Mouse (Mus musculus) embryo, embryonic 9.5 days (tissue): ENCODE results near the gene Lzic.
"Not testable (repeated sequence)": the region's sequence is repeated elsewhere in the genome, so short reads cannot be mapped to it uniquely, and the experiment has no call there.

Experiments used
- DNase-seq: peaks from one replicate; pipeline ENCODE4 v3.0.0-alpha.2; 2017; ENCODE audit errors: extremely low spot score

Lzic gene

DNA sequence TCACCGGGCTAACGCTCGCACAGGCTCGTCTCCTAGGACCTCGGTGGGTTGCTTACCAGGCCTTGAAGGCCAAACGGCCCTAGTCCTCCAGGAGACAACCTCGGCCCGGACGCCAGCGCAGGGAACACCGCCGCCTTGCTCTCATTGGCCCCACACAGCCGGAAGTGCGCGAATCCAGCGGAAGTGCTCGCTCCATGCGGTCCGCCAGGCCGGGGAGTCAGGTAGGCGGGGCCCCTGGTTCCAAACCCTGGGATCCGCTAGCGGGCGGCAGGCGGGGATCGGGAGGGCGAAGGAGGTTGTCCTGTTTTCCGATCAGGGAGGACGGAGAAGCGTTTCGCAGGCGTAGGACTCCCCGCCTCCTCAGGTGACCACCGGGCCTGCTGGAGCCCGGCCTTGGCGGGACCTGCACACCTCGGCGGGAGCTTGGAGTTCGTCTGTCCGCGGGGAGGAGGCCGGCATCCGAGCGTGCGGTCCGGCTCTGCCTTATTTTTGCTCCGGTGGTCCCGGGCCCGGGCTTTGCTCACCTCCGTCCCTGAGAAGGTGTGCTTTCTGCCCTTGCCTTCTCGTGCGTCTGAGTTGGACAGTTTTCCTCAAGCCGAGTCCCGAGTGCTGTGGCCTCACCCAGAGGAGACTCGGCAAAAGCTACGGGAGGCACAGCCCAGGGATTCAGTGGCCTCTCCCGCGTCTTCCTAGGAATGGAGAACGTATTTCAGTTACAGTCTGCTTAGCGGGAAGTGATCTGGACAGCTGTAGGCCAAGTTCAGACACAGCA lies at the start of gene Lzic, which contains the start of gene Nmnat1:
Gene Lzic, plus strand, starts transcription at position 177 of the 772 bp plus-strand sequence.
Gene Nmnat1, minus strand, starts transcription at position 150 of the 772 bp plus-strand sequence.
- DNase-seq, result peak; percentile 95

GRCm38 (mm10) chr4:149440576-149440975 lies 44.5 kb upstream of the Lzic start:
- DNase-seq, result no peak

DNA sequence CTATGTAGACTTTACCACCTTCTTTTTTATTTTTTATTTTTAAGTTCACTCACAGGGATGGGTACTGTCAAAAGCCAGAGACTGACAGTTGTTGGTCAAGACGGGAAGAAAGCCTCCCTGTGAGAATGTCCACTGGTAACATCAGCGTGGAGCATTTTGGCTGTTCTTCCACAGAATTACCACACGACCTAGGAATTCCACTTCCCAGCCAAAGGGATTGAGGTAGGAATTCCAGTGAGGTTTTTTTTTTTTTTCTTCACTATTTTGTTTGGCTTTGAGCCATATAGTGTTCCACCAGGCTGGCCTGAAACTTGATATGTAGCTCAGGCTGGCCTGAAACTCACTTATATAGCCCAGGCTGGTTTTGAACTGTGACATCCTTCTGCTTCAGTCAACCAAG lies 42.6 kb upstream of the Lzic start:
- DNase-seq, result no peak

GRCm38 (mm10) chr4:149444465-149444864 lies 40.6 kb upstream of the Lzic start:
- no peak for DNase-seq

GRCm38 (mm10) chr4:149444964-149445701 lies 39.9 kb upstream of the Lzic start:
- peak; percentile 96 for DNase-seq

DNA sequence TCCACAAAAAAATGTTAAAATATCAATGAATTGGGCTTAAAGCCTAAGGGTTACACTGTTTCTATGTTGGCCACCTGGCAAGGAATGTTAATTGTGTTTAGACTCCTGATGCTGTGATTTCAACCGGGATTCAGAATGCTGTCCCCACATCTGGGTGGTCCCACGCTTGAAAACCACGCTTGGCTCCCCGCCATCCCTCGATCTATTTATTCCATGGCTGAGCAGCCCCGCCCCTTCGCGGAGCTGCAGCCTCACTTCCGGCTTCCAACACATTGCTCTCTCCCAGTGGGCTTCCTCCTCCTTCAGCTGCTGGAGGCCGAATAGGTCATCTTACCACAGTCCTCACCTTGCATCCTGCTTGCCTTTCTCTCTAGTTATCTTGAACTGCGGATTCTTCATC lies 39.2 kb upstream of the Lzic start:
- DNase-seq, result peak; percentile 77

DNA sequence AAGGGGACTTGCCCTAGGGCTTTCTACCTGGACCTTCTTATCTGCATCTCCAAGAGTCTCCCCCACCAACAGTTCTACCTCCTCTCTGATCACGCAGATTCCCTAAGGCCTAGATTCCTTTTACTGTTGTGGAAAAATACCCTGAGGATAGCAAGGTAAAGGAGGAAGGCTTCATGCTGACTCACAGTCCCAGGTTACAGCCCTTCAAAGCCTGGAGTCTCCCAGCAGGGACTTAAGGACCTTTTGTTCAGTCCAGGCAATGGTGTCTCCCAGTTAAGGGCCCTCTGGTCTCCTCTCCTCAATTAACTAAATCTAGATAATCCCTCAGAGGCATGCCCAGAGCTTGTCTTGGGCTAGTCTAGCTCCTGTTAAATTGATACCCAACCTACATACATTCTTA lies 38.7 kb upstream of the Lzic start:
- DNase-seq, result no peak

GRCm38 (mm10) chr4:149450636-149451035 lies 34.4 kb upstream of the Lzic start:
- no peak for DNase-seq

DNA sequence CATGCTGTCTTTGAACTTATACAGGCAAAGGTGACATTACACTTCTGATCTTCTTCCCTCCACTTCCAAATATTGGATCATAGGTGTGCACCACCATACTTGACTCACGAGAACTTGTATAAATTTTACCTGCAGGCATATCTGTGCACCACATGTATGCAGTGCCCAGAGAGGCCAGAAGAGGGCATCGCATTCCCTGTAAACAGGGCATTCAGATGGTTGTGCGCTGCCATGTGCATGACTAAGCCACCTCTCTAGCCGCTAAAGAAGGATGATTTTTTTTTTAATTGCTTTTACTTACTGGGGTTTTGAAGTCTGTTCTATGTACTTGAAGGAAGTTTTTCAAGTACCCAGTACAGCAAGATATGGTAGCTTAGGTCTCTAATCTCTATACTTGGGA lies 31.4 kb upstream of the Lzic start:
- no peak for DNase-seq

- DNase-seq, result no peak
Observed at GRCm38 (mm10) chr4:149454263-149454662, 30.8 kb upstream of the Lzic start.

GRCm38 (mm10) chr4:149454879-149455278 lies 30.1 kb upstream of the Lzic start, which contains the start of gene Rbp7:
Gene Rbp7 (minus strand): TSS chr4:149454978.
- no peak for DNase-seq

DNA sequence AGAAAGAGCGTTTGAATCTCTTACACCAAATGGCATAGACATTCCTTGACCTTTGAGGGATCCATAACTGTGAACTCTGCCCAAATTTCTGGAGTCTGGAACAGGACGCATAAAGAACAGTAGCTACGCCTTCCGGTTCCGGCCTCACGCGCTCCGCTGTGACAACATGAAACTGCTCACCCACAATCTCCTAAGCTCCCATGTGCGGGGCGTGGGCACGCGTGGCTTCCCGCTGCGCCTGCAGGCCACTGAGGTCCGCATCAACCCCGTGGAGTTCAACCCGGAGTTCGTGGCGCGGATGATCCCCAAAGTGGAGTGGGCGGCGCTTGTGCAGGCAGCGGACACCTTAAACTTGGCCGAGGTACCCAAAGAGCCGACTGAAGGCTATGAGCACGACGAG lies 27.9 kb upstream of the Lzic start:
- DNase-seq, result not testable (repeated sequence)

- DNase-seq, result no peak
Observed at GRCm38 (mm10) chr4:149457831-149458430, 27.1 kb upstream of the Lzic start.

DNA sequence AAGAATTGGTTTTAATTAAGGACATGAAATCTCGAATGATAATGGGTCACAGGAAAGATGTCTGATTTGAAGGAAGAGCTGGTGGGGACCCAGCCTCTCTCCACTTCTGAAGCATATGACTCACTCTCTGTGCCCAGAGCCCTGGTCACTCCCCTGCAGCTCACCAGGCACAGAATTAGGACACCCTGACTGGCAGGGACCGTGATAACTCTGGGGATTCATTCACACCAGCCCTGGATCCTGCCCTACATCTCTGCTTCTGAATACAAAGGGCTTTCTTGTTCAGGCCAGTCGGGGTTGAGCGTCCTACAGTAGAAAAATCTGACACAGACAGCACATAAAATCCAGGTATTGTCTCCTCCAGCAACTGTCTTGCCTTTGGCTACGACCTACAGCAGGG lies 26.5 kb upstream of the Lzic start:
- no peak for DNase-seq

DNA sequence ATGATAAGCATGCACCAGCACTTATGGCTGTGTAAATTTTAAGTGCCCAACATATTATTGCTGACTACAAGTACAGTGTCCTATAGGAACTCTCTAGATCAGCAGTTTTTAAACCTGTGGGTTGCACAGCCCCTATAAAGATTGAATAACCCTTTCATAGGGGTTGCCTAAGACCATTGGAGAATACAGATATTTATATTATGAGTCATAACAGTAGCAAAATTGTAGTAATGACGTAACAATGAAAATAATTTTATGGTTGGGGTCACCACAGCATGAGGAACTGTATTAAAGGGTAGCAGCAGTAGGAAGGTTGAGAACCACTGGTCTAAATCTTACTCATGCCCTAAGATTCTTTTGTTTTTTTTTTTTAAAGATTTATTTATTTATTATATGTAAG lies 25.6 kb upstream of the Lzic start:
- DNase-seq, result no peak

DNA sequence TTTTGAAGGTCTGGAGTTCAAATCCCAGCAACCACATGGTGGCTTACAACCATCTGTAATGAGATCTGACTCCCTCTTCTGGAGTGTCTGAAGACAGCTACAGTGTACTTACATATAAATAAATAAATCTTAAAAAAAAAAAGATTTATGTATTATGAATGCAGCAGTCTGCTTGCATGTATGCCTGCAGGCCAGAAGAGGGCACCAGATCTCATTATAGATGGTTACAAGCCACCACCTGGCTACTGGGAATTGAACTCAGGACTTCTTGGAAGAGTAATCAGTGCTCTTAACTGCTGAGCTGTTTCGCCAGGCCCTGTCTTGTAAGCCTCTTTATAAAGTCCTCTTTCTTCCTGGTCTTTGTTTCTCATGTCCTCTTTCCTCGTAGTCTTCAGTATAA lies 24.6 kb upstream of the Lzic start:
- not testable (repeated sequence) for DNase-seq

GRCm38 (mm10) chr4:149461579-149462304 lies 23.3 kb upstream of the Lzic start:
- DNase-seq, result no peak

- DNase-seq, result no peak
Observed at GRCm38 (mm10) chr4:149462305-149462971, 22.6 kb upstream of the Lzic start.

DNA sequence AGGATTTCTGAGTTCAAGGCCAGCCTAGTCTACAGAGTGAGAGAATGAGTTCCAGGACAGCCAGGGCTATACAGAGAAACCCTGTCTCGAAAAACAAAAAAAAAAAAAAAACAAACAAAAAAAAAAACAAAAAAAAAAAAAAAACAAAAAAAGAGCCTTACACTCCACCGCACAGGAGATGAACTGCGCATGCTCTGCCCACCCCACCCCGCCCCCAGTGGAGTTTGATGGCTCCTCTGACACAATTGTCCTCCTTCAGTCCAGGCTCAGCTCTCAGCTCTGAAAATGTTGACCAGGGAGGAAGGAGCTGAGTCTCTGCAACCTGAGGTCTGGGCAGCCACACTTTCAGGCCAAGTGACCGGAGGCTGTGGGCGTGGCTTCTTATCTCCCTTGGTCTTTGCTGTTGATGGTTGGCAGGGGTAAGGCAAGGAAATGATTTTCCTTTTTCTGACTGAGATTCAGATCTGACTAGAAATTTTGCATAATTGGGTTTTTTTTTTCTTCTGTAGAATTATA lies 21.5 kb upstream of the Lzic start:
- DNase-seq, result no peak

DNA sequence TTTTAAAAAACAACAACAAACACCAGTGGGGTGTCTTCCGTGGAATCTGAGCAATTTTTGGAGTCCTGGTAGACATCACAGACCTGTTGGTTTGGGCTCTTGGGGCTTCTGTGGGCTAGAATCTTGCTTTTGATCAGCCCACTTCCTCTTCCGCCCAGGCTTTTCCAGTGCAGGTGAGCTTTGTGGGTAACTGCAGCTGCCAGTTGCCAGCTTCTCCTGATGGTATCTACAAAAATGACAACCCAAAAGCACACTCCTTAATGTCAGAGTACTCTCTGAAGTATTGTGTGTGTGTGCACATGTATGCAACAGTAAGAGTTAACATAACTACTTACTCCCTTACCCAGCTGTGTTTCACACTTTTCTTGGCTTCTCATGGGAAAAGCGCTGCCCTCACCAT lies 15.5 kb upstream of the Lzic start:
- DNase-seq, result no peak

- no peak for DNase-seq
Observed at GRCm38 (mm10) chr4:149475096-149475495, 9.9 kb upstream of the Lzic start.
